Mouse (Mus musculus): ENCODE measurements around the gene Nrxn1.

Gene Nrxn1

GRCm38 (mm10) chr17:90809197-90810163 is 283.4 kb downstream of the Nrxn1 start:
- DNase-seq (ENCODE audit: low spot score in 2 of 2) = no peak

- DNase-seq (ENCODE audit: low spot score in 2 of 2) = no peak
Measured at GRCm38 (mm10) chr17:90808256-90808655, 284.6 kb downstream of the Nrxn1 start.

GRCm38 (mm10) chr17:90807199-90807598 is 285.7 kb downstream of the Nrxn1 start:
- DNase-seq (ENCODE audit: low spot score in 2 of 2) = no peak

- DNase-seq (ENCODE audit: low spot score in 2 of 2) = no peak
Measured at GRCm38 (mm10) chr17:90798689-90799088, 294.2 kb downstream of the Nrxn1 start.

- DNase-seq (ENCODE audit: low spot score in 2 of 2) = no peak
Measured at GRCm38 (mm10) chr17:90797659-90798288, 295.1 kb downstream of the Nrxn1 start.

GRCm38 (mm10) chr17:90796974-90797373 is 295.9 kb downstream of the Nrxn1 start:
- DNase-seq (ENCODE audit: low spot score in 2 of 2) = no peak

- DNase-seq (ENCODE audit: low spot score in 2 of 2) = no peak
Measured at GRCm38 (mm10) chr17:90788491-90789127, 304.3 kb downstream of the Nrxn1 start.

GRCm38 (mm10) chr17:90788040-90788439 is 304.8 kb downstream of the Nrxn1 start:
- DNase-seq (ENCODE audit: low spot score in 2 of 2) = no peak

- no peak for DNase-seq (ENCODE audit: low spot score in 2 of 2)
Measured at GRCm38 (mm10) chr17:90787121-90787788, 305.6 kb downstream of the Nrxn1 start.

GRCm38 (mm10) chr17:90780481-90780880 is 312.4 kb downstream of the Nrxn1 start:
- no peak for DNase-seq (ENCODE audit: low spot score in 2 of 2)

- DNase-seq (ENCODE audit: low spot score in 2 of 2) = no peak
Measured at GRCm38 (mm10) chr17:90775397-90775796, 317.5 kb downstream of the Nrxn1 start.

GRCm38 (mm10) chr17:90773233-90773632 is 319.6 kb downstream of the Nrxn1 start:
- DNase-seq (ENCODE audit: low spot score in 2 of 2) = no peak

- no peak for DNase-seq (ENCODE audit: low spot score in 2 of 2)
Measured at GRCm38 (mm10) chr17:90768216-90768615, 324.7 kb downstream of the Nrxn1 start.

GRCm38 (mm10) chr17:90727124-90727523 is 365.7 kb downstream of the Nrxn1 start:
- no peak for DNase-seq (ENCODE audit: low spot score in 2 of 2)

- DNase-seq (ENCODE audit: low spot score in 2 of 2) = no peak
Measured at GRCm38 (mm10) chr17:90704773-90705172, 388.1 kb downstream of the Nrxn1 start.

- DNase-seq (ENCODE audit: low spot score in 2 of 2) = no peak
Measured at GRCm38 (mm10) chr17:90702626-90703025, 390.2 kb downstream of the Nrxn1 start.

- DNase-seq (ENCODE audit: low spot score in 2 of 2) = no peak
Measured at GRCm38 (mm10) chr17:90696071-90696800, 396.6 kb downstream of the Nrxn1 start.

GRCm38 (mm10) chr17:90695086-90695584 is 397.7 kb downstream of the Nrxn1 start:
- no peak for DNase-seq (ENCODE audit: low spot score in 2 of 2)

GRCm38 (mm10) chr17:90684172-90684571 is 408.7 kb downstream of the Nrxn1 start:
- no peak for DNase-seq (ENCODE audit: low spot score in 2 of 2)

- DNase-seq (ENCODE audit: low spot score in 2 of 2) = no peak
Measured at GRCm38 (mm10) chr17:90681019-90681418, 411.9 kb downstream of the Nrxn1 start.

GRCm38 (mm10) chr17:90676676-90677075 is 416.2 kb downstream of the Nrxn1 start:
- DNase-seq (ENCODE audit: low spot score in 2 of 2) = no peak
